Mouse (Mus musculus) midbrain, embryonic 12.5 days (tissue): Measurements from ENCODE around the gene Anxa5. TPM values are rescaled to one million over a fixed set of nuclear protein-coding genes. Genes with fewer than 3 reads are reported as not detected.

Experiments
- ATAC-seq: fragments of 200-750 bp; cut with Nextera tagmentation; 2 replicates; pipeline ENCODE4 v1.8.0; 2017; ENCODE audit warnings: low read depth, moderate TSS enrichment, moderate library complexity; ENCODE audit not compliant: low FRiP score
- H3K27ac ChIP-seq: fragments of 300-500 bp; sonication (generic); replicated peaks from 2 replicates; pipeline ENCODE4 v1.5.1; 2016; ENCODE audit warnings: mild to moderate bottlenecking
- H3K27me3 ChIP-seq: fragments of 300-500 bp; sonication (generic); 2 replicates; pipeline ENCODE4 v1.6.1; 2016; ENCODE audit warnings: mild to moderate bottlenecking
- H3K36me3 ChIP-seq: fragments of 300-500 bp; sonication (generic); 2 replicates; pipeline ENCODE4 v1.6.1; 2016
- H3K4me1 ChIP-seq: fragments of 300-500 bp; sonication (generic); 2 replicates; pipeline ENCODE4 v1.6.1; 2016
- H3K4me2 ChIP-seq: fragments of 300-500 bp; sonication (generic); replicated peaks from 2 replicates; pipeline ENCODE4 v1.6.1; 2016; ENCODE audit warnings: mild to moderate bottlenecking, moderate library complexity
- H3K4me3 ChIP-seq: fragments of 300-500 bp; sonication (generic); 2 replicates; pipeline ENCODE4 v1.5.1; 2016; ENCODE audit warnings: mild to moderate bottlenecking
- H3K9ac ChIP-seq: fragments of 300-500 bp; sonication (generic); replicated peaks from 2 replicates; pipeline ENCODE4 v1.6.1; 2016; ENCODE audit warnings: mild to moderate bottlenecking, moderate library complexity
- H3K9me3 ChIP-seq: fragments of 300-500 bp; sonication (generic); 2 replicates; pipeline ENCODE4 v1.6.1; 2016; ENCODE audit warnings: mild to moderate bottlenecking
- WGBS: fragments of 180-500 bp; shearing (Covaris S2); methylation state at CpG from one replicate; pipeline ENCODE4 v1.1.7; 2016; 5-methylcytosine and 5-hydroxymethylcytosine counted together
- microRNA-seq: library from miRNA; unstranded; fragments of <30 nt; microRNA quantifications from one replicate; pipeline ENCODE4, GENCODE M21; 2017
- polyA plus RNA-seq: library from polyadenylated mRNA; unstranded; fragments of >200 nt; fragmentation: Nextera tagmentation; extraction: Ambion mirVana; gene quantifications from 2 replicates; pipeline ENCODE4 v1.2.1, GENCODE M21; 2016

The Anxa5 gene
- polyA plus RNA-seq, 1 experiment from 2014 or later: 90.1 TPM

- no peak overlapping the region for H3K9ac ChIP-seq
- ATAC-seq: no peak
- no peaks in the 10 kb centered on the region for H3K36me3 ChIP-seq
- no peaks in the 10 kb centered on the region for H3K27me3 ChIP-seq
- no peaks in the 10 kb centered on the region for H3K4me1 ChIP-seq
- H3K4me3 ChIP-seq: no peak overlapping the region
- no peaks in the 10 kb centered on the region for H3K9me3 ChIP-seq
- WGBS: 80% methylated on average over 4 of the region's 4 CpGs
- no peak overlapping the region for H3K27ac ChIP-seq
- no peak overlapping the region for H3K4me2 ChIP-seq
These were observed 35.4 kb downstream of the Anxa5 start for GRCm38 (mm10) chr3:36440280-36440679.

- Histone ChIP-seq H3K36me3 (no peaks in the 10 kb centered on the region), H3K9ac (no peak overlapping the region), H3K27ac (no peak overlapping the region), H3K4me2 (no peak overlapping the region), H3K4me1 (no peaks in the 10 kb centered on the region), H3K9me3 (no peaks in the 10 kb centered on the region), H3K27me3 (no peaks in the 10 kb centered on the region), H3K4me3 (no peak overlapping the region)
- ATAC-seq: no peak
- 87% methylated on average over 1 of the region's 1 CpGs for WGBS
These were observed 45.3 kb downstream of the Anxa5 start for GRCm38 (mm10) chr3:36430360-36430759.

GRCm38 (mm10) chr3:36427386-36427785, 48.3 kb downstream of the Anxa5 start:
- H3K4me1 ChIP-seq: no peaks in the 10 kb centered on the region
- no peaks in the 10 kb centered on the region for H3K9me3 ChIP-seq
- no peak for ATAC-seq
- WGBS: 92% methylated on average over 8 of the region's 8 CpGs
- no peak overlapping the region for H3K9ac ChIP-seq
- H3K4me2 ChIP-seq: no peak overlapping the region
- H3K27me3 ChIP-seq: no peaks in the 10 kb centered on the region
- no peaks in the 10 kb centered on the region for H3K36me3 ChIP-seq
- no peak overlapping the region for H3K4me3 ChIP-seq
- H3K27ac ChIP-seq: no peak overlapping the region

- Histone ChIP-seq H3K9ac (no peak overlapping the region), H3K4me1 (no peaks in the 10 kb centered on the region), H3K27me3 (no peaks in the 10 kb centered on the region), H3K4me3 (no peak overlapping the region), H3K27ac (no peak overlapping the region), H3K9me3 (no peaks in the 10 kb centered on the region), H3K36me3 (no peaks in the 10 kb centered on the region), H3K4me2 (no peak overlapping the region)
- ATAC-seq: no peak
- WGBS: 93% methylated on average over 2 of the region's 2 CpGs
These were observed 66.2 kb downstream of the Anxa5 start for GRCm38 (mm10) chr3:36409456-36409855.

- H3K4me2 ChIP-seq: no peak overlapping the region
- no peaks in the 10 kb centered on the region for H3K36me3 ChIP-seq
- H3K27ac ChIP-seq: no peak overlapping the region
- H3K4me3 ChIP-seq: no peak overlapping the region
- no peaks in the 10 kb centered on the region for H3K4me1 ChIP-seq
- H3K9me3 ChIP-seq: no peaks in the 10 kb centered on the region
- H3K27me3 ChIP-seq: no peaks in the 10 kb centered on the region
- ATAC-seq: no peak
- H3K9ac ChIP-seq: no peak overlapping the region
- WGBS: 96% methylated on average over 5 of the region's 5 CpGs
These were observed 68.7 kb downstream of the Anxa5 start for GRCm38 (mm10) chr3:36406967-36407366.

GRCm38 (mm10) chr3:36406340-36406739, 69.4 kb downstream of the Anxa5 start:
- Histone ChIP-seq H3K4me2 (no peak overlapping the region), H3K9ac (no peak overlapping the region), H3K27ac (no peak overlapping the region), H3K4me3 (no peak overlapping the region), H3K36me3 (no peaks in the 10 kb centered on the region), H3K27me3 (no peaks in the 10 kb centered on the region), H3K9me3 (no peaks in the 10 kb centered on the region), H3K4me1 (no peaks in the 10 kb centered on the region)
- no peak for ATAC-seq
- WGBS: 83% methylated on average over 2 of the region's 2 CpGs

- Histone ChIP-seq H3K27me3 (no peaks in the 10 kb centered on the region), H3K9me3 (no peaks in the 10 kb centered on the region), H3K4me2 (no peak overlapping the region), H3K27ac (no peak overlapping the region), H3K4me1 (no peaks in the 10 kb centered on the region), H3K4me3 (no peak overlapping the region), H3K9ac (no peak overlapping the region), H3K36me3 (no peaks in the 10 kb centered on the region)
- no peak for ATAC-seq
- 19% methylated on average over 2 of the region's 2 CpGs for WGBS
These were observed 73.8 kb downstream of the Anxa5 start for GRCm38 (mm10) chr3:36401900-36402299.

- Histone ChIP-seq H3K4me1 (no peaks in the 10 kb centered on the region), H3K9ac (no peak overlapping the region), H3K36me3 (no peaks in the 10 kb centered on the region), H3K27ac (no peak overlapping the region), H3K27me3 (no peaks in the 10 kb centered on the region), H3K4me3 (no peak overlapping the region), H3K4me2 (no peak overlapping the region), H3K9me3 (no peaks in the 10 kb centered on the region)
- ATAC-seq: no peak
- WGBS: 88% methylated on average over 10 of the region's 10 CpGs
These were observed 75.0 kb downstream of the Anxa5 start for GRCm38 (mm10) chr3:36400657-36401056.

Small RNA genes within 50 kb of the gene (microRNA-seq; reads per million reads assigned to microRNA genes)
- gene Mir7009: not detected

Other genes with a start within 250 kb of the Anxa5 start
- 0.26 TPM in 1 of 2 replicates, not detected in the other for gene 1810062G17Rik, start within 50 bp of the Anxa5 start, polyA plus RNA-seq
- 0.96 and 1.2 TPM in 2 replicates for gene Gm11549, start 45.9 kb upstream of the Anxa5 start, polyA plus RNA-seq
- 88.1 and 88.5 TPM in 2 replicates for gene Exosc9, start 76.7 kb upstream of the Anxa5 start, polyA plus RNA-seq
- gene Ccna2, start 96.3 kb upstream of the Anxa5 start, polyA plus RNA-seq: 203 and 207 TPM in 2 replicates
- gene Bbs7, start 137.6 kb upstream of the Anxa5 start, polyA plus RNA-seq: 21.5 and 21.7 TPM in 2 replicates
- gene Trpc3, start 214.3 kb upstream of the Anxa5 start, polyA plus RNA-seq: 4.9 and 6.3 TPM in 2 replicates